14 mouse cellular contexts compared by ENCODE assay signal in the genomic region with DNA sequence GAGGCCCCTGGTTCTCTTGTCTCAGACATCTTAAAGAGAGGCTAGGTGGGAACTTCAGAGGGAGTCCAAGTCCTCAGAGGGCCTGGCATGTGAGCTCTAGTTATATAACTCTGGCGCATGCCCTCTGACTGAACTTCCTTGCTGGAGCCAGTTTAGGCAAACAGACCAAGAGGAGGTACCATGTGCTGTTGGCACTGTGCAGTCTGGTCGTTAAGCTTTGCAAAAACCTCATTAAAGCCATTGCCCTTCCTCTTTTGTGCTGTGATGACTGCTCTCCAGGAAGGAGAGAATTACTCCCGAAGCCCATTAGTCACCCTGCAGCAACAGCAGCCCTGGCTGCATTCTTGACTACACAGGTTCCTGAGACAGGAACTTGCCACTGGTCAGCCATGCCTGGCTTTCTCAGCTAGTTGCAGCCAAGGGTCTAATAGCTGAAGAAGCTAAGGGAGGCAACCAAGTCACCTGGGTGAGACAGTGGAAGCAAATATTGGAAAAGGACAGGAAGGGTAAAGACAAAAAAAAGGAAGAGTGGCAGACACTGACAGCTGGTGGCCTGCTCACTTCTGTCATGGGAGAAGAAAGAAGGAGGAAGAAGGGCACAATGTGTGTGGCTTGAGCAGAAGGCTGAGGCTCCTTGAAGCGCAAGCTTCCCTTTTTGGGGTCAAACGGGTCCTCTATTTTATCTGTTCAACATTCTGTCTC. TPM values are rescaled to one million over a fixed set of nuclear protein-coding genes. Genes with fewer than 3 reads are reported as not detected.
A peak's percentile ranks its signal among the peaks of the same experiment; 100 is the strongest.
DNase-seq lines count a peak whose midpoint lies in the region; ATAC-seq and TF ChIP-seq lines count a peak whose summit lies in the region.
"Had no signal": no experiment of that assay in that cellular context is flagged by ENCODE, and none has a peak within 500 bp of the region (broad histone marks: within the 10 kb centered on the region; RNA-seq: fewer than 3 reads in every experiment).

No protein-coding gene starts in this region.

- peaks cover 3% of the 10 kb centered on the region for H3K79me2 ChIP-seq in CH12.LX (replicated peaks; ENCODE audit: control insufficient read depth, extremely low read depth, insufficient read depth, poor library complexity, severe bottlenecking)

- no peak for TF ChIP-seq POLR2A in CH12.LX (IDR thresholded peaks at IDR 0.05; ENCODE audit: low read depth, low read length)

- TF ChIP-seq EP300 in CH12.LX (IDR thresholded peaks at IDR 0.05; ENCODE audit: low read length) = peak; percentile 19; the same call in 1 of the 2 replicates
- TF ChIP-seq EP300 in lung, postnatal 0 days (IDR thresholded peaks at IDR 0.05) = no peak

- H3K4me3 ChIP-seq in forebrain, embryonic 11.5 days (ENCODE audit: low read depth, low read length) = no peak overlapping the region
- no peak overlapping the region for H3K4me3 ChIP-seq in forebrain, embryonic 16.5 days (replicated peaks; ENCODE audit: low read length)
- no peak overlapping the region for H3K4me3 ChIP-seq in CH12.LX (replicated peaks in 1 of 3; ENCODE audit: low read depth in 2 of 3, low read length in 2 of 3, poor library complexity in 1 of 3)
- H3K4me3 ChIP-seq in kidney, embryonic 14.5 days (ENCODE audit: low read length) = no peak overlapping the region
- H3K4me3 ChIP-seq in lung, postnatal 0 days (ENCODE audit: low read depth, low read length) = no peak overlapping the region
- H3K4me3 ChIP-seq in forebrain, postnatal 0 days (ENCODE audit: low read depth, low read length) = no peak overlapping the region
- H3K4me3 ChIP-seq: erythroblast, embryonic 14.5 days; heart, embryonic 13.5 days; megakaryocyte, embryonic 14.5 days; neural tube, embryonic 13.5 days had no signal

- no peak for ATAC-seq in forebrain, embryonic 11.5 days (replicated peaks; ENCODE audit: low FRiP score)
- ATAC-seq in forebrain, embryonic 16.5 days = no peak
- no peak for ATAC-seq in kidney, embryonic 14.5 days (ENCODE audit: low FRiP score, low TSS enrichment)
- no peak for ATAC-seq in lung, postnatal 0 days
- ATAC-seq in inflammation-experienced regulatory T-cells, adult 6 months = no peak
- no peak for ATAC-seq in forebrain, postnatal 0 days

- no peak for TF ChIP-seq RAD21 in CH12.LX (IDR thresholded peaks at IDR 0.05; ENCODE audit: low read depth, low read length)

- no peak overlapping the region for H3K9ac ChIP-seq in forebrain, embryonic 11.5 days (ENCODE audit: low read length)
- no peak overlapping the region for H3K9ac ChIP-seq in forebrain, embryonic 16.5 days (replicated peaks; ENCODE audit: low read depth, low read length)
- H3K9ac ChIP-seq in CH12.LX (ENCODE audit: insufficient read depth, low read depth) = no peak overlapping the region
- no peak overlapping the region for H3K9ac ChIP-seq in kidney, embryonic 14.5 days (ENCODE audit: low read depth, low read length)
- no peak overlapping the region for H3K9ac ChIP-seq in lung, postnatal 0 days (replicated peaks; ENCODE audit: low read depth)
- H3K9ac ChIP-seq in forebrain, postnatal 0 days = no peak overlapping the region
- H3K9ac ChIP-seq: heart, embryonic 13.5 days; neural tube, embryonic 13.5 days had no signal

- H3K4me2 ChIP-seq in forebrain, embryonic 11.5 days (ENCODE audit: low read depth, low read length, severe bottlenecking) = no peak overlapping the region
- H3K4me2 ChIP-seq in forebrain, embryonic 16.5 days (ENCODE audit: low read length) = no peak overlapping the region
- H3K4me2 ChIP-seq in CH12.LX (ENCODE audit: insufficient read depth, low read depth, poor library complexity, severe bottlenecking) = no peak overlapping the region
- H3K4me2 ChIP-seq in kidney, embryonic 14.5 days (replicated peaks; ENCODE audit: low read depth, low read length) = no peak overlapping the region
- H3K4me2 ChIP-seq in lung, postnatal 0 days (replicated peaks; ENCODE audit: low read depth, low read length) = no peak overlapping the region
- H3K4me2 ChIP-seq in forebrain, postnatal 0 days (ENCODE audit: low read depth) = no peak overlapping the region
- H3K4me2 ChIP-seq: heart, embryonic 13.5 days; neural tube, embryonic 13.5 days had no signal

- no peaks in the 10 kb centered on the region for H3K36me3 ChIP-seq in forebrain, embryonic 11.5 days (ENCODE audit: control insufficient read depth, insufficient read depth, low read length)
- H3K36me3 ChIP-seq in forebrain, embryonic 16.5 days (ENCODE audit: control insufficient read depth, insufficient read depth) = no peaks in the 10 kb centered on the region
- no peaks in the 10 kb centered on the region for H3K36me3 ChIP-seq in CH12.LX (replicated peaks in 1 of 2; ENCODE audit: control insufficient read depth in 1 of 2, insufficient read depth in 1 of 2, low read length in 1 of 2)
- H3K36me3 ChIP-seq in kidney, embryonic 14.5 days (ENCODE audit: control insufficient read depth, insufficient read depth, low read length) = no peaks in the 10 kb centered on the region
- H3K36me3 ChIP-seq in lung, postnatal 0 days (ENCODE audit: insufficient read depth, low read length) = no peaks in the 10 kb centered on the region
- H3K36me3 ChIP-seq in forebrain, postnatal 0 days (ENCODE audit: insufficient read depth) = no peaks in the 10 kb centered on the region
- H3K36me3 ChIP-seq: heart, embryonic 13.5 days; neural tube, embryonic 13.5 days had no signal

- in situ Hi-C loops in CH12.LX (cut with MboI; ENCODE audit: low pct_ligation_motif_present, low pct_unique_long_range_greater_than_20kb, low sequenced_read_pairs) = no loop called here

- H3K27ac ChIP-seq in forebrain, embryonic 11.5 days (ENCODE audit: low read depth, low read length) = no peak overlapping the region
- no peak overlapping the region for H3K27ac ChIP-seq in forebrain, embryonic 16.5 days (ENCODE audit: low read length)
- H3K27ac ChIP-seq in CH12.LX (ENCODE audit: insufficient read depth, low read depth) = peak overlapping the region; percentile 54
- peak overlapping the region; percentile 1; the same call in 1 of the 2 replicates for H3K27ac ChIP-seq in kidney, embryonic 14.5 days (ENCODE audit: low read depth, low read length)
- H3K27ac ChIP-seq in lung, postnatal 0 days (ENCODE audit: low read length) = no peak overlapping the region
- H3K27ac ChIP-seq in forebrain, postnatal 0 days (ENCODE audit: low read depth, low read length) = no peak overlapping the region
- H3K27ac ChIP-seq: heart, embryonic 13.5 days; neural tube, embryonic 13.5 days had no signal

- H3K27me3 ChIP-seq in forebrain, embryonic 11.5 days (ENCODE audit: control insufficient read depth, insufficient read depth, low read length) = no peaks in the 10 kb centered on the region
- no peaks in the 10 kb centered on the region for H3K27me3 ChIP-seq in forebrain, embryonic 16.5 days (replicated peaks; ENCODE audit: control insufficient read depth, insufficient read depth, low read length)
- no peaks in the 10 kb centered on the region for H3K27me3 ChIP-seq in CH12.LX (replicated peaks)
- H3K27me3 ChIP-seq in kidney, embryonic 14.5 days (ENCODE audit: control insufficient read depth, insufficient read depth, low read length) = no peaks in the 10 kb centered on the region
- no peaks in the 10 kb centered on the region for H3K27me3 ChIP-seq in lung, postnatal 0 days (replicated peaks; ENCODE audit: insufficient read depth, low read length)
- H3K27me3 ChIP-seq in forebrain, postnatal 0 days (ENCODE audit: insufficient read depth, low read length) = no peaks in the 10 kb centered on the region
- H3K27me3 ChIP-seq: neural tube, embryonic 13.5 days had no signal

- dilution Hi-C loops in CH12.LX (cut with MboI; ENCODE audit: extremely low pct_ligation_motif_present, extremely low pct_unique_long_range_greater_than_20kb, low sequenced_read_pairs) = no loop called here

- H3K4me1 ChIP-seq in forebrain, embryonic 11.5 days (replicated peaks; ENCODE audit: control insufficient read depth, insufficient read depth, low read length) = no peaks in the 10 kb centered on the region
- peaks cover 3% of the 10 kb centered on the region; the same call in 1 of the 2 replicates for H3K4me1 ChIP-seq in forebrain, embryonic 16.5 days (replicated peaks; ENCODE audit: control insufficient read depth, insufficient read depth, low read length)
- H3K4me1 ChIP-seq in CH12.LX (ENCODE audit: control insufficient read depth in 1 of 2, insufficient read depth in 2 of 2) = peaks cover 26 to 61% of the 10 kb centered on the region in 2 experiments
- H3K4me1 ChIP-seq in kidney, embryonic 14.5 days (ENCODE audit: control insufficient read depth, insufficient read depth, low read length) = peaks cover 6% of the 10 kb centered on the region; the same call in 1 of the 2 replicates
- H3K4me1 ChIP-seq in lung, postnatal 0 days (ENCODE audit: insufficient read depth, low read depth, low read length) = no peaks in the 10 kb centered on the region
- H3K4me1 ChIP-seq in forebrain, postnatal 0 days (ENCODE audit: insufficient read depth) = no peaks in the 10 kb centered on the region
- H3K4me1 ChIP-seq: heart, embryonic 13.5 days; neural tube, embryonic 13.5 days had no signal

- WGBS in forebrain, embryonic 11.5 days = 60% methylated on average over 5 of the region's 5 CpGs
- 52% methylated on average over 5 of the region's 5 CpGs for WGBS in forebrain, embryonic 16.5 days
- 46% methylated on average over 5 of the region's 5 CpGs for WGBS in kidney, embryonic 14.5 days
- WGBS in lung, postnatal 0 days = 47% methylated on average over 5 of the region's 5 CpGs
- 52% methylated on average over 5 of the region's 5 CpGs for WGBS in forebrain, postnatal 0 days

- peak; percentile 43 for DNase-seq in forebrain, embryonic 11.5 days (ENCODE audit: low spot score)
- no peak for DNase-seq in CH12.LX (ENCODE audit: extremely low read depth)
- DNase-seq in lung, postnatal 0 days (ENCODE audit: low spot score) = peak; percentile 17
- no peak for DNase-seq in forebrain, postnatal 0 days
- DNase-seq in gastrocnemius, postnatal 10 days = no peak
- DNase-seq: cerebellum, postnatal 14 days had no signal

- H3K9me3 ChIP-seq in forebrain, embryonic 11.5 days (ENCODE audit: control insufficient read depth, low read length) = no peaks in the 10 kb centered on the region
- no peaks in the 10 kb centered on the region for H3K9me3 ChIP-seq in forebrain, embryonic 16.5 days (ENCODE audit: control insufficient read depth, low read length)
- peaks cover 3% of the 10 kb centered on the region for H3K9me3 ChIP-seq in CH12.LX (replicated peaks; ENCODE audit: low read length)
- H3K9me3 ChIP-seq in kidney, embryonic 14.5 days (ENCODE audit: control insufficient read depth, low read length) = peaks cover 3% of the 10 kb centered on the region; the same call in 1 of the 2 replicates
- no peaks in the 10 kb centered on the region for H3K9me3 ChIP-seq in lung, postnatal 0 days (ENCODE audit: low read length)
- H3K9me3 ChIP-seq in forebrain, postnatal 0 days (ENCODE audit: low read length) = no peaks in the 10 kb centered on the region
- H3K9me3 ChIP-seq: heart, embryonic 13.5 days had no signal

- TF ChIP-seq CTCF in CH12.LX (conservative IDR thresholded peaks at IDR 0.05 in 1 of 2, IDR thresholded peaks at IDR 0.05 in 1 of 2; ENCODE audit: low read depth in 2 of 2, low read length in 2 of 2) = no peak
- no peak for TF ChIP-seq CTCF in lung, postnatal 0 days (IDR thresholded peaks at IDR 0.05)
- TF ChIP-seq CTCF in forebrain, postnatal 0 days (IDR thresholded peaks at IDR 0.05; ENCODE audit: low read depth) = no peak

RNA-seq across cellular contexts. Expression of gene Blnk, which starts 4.3 kb away (rescaled TPM):
- 0.31 and 0.41 TPM in 2 replicates for polyA plus RNA-seq in forebrain, embryonic 11.5 days (2014; fragmentation: Nextera tagmentation; extraction: Ambion mirVana)
- 0.51 and 0.56 TPM in 2 replicates for polyA plus RNA-seq in forebrain, embryonic 16.5 days (2015; fragmentation: Nextera tagmentation; extraction: Ambion mirVana)
- 86.8 and 142 TPM in 2 replicates for total RNA-seq in CH12.LX (2012; rRNA removed)
- total RNA-seq in CH12.LX (2014; rRNA removed) = 101 and 108 TPM in 2 replicates
- polyA plus RNA-seq in CH12.LX (2012; ENCODE audit: insufficient read length, low read depth) = 259 and 284 TPM in 2 replicates
- polyA plus RNA-seq in kidney, embryonic 14.5 days (2014; fragmentation: Nextera tagmentation; extraction: Ambion mirVana) = 10.5 and 11.9 TPM in 2 replicates
- polyA plus RNA-seq in lung, postnatal 0 days (2015; fragmentation: Nextera tagmentation; extraction: Ambion mirVana) = 0.58 TPM in 2 replicates
- 1 to 10 TPM in 2 of 3 experiments, not detected in 1; 1.8 to 2.0 TPM for polyA plus RNA-seq in inflammation-experienced regulatory T-cells, adult 6 months (2017; shearing (Covaris generic))
- 0.08 and 1.1 TPM in 2 replicates for total RNA-seq in forebrain, postnatal 0 days (2014; rRNA removed)
- polyA plus RNA-seq in forebrain, postnatal 0 days (2015; fragmentation: Nextera tagmentation; extraction: Ambion mirVana) = 1.2 and 1.8 TPM in 2 replicates
- total RNA-seq in gastrocnemius, postnatal 10 days (2021) = 1 to 10 TPM in 1 of 2 experiments, under 1 TPM in 1; 0.31 to 1.8 TPM
- polyA plus RNA-seq: erythroblast, embryonic 14.5 days had no signal

RNA-seq across cellular contexts. Expression of gene Dntt, which starts 30.5 kb away (rescaled TPM):
- not detected in 2 replicates for polyA plus RNA-seq in forebrain, embryonic 11.5 days (2014; fragmentation: Nextera tagmentation; extraction: Ambion mirVana)
- not detected in 2 replicates for polyA plus RNA-seq in forebrain, embryonic 16.5 days (2015; fragmentation: Nextera tagmentation; extraction: Ambion mirVana)
- total RNA-seq in CH12.LX (2012; rRNA removed) (0.13 TPM in 1 of 2 replicates, not detected in the other), CH12.LX (2014; rRNA removed) (not detected in 2 replicates)
- not detected in 2 replicates for polyA plus RNA-seq in CH12.LX (2012; ENCODE audit: insufficient read length, low read depth)
- 0.16 and 0.19 TPM in 2 replicates for polyA plus RNA-seq in kidney, embryonic 14.5 days (2014; fragmentation: Nextera tagmentation; extraction: Ambion mirVana)
- polyA plus RNA-seq in lung, postnatal 0 days (2015; fragmentation: Nextera tagmentation; extraction: Ambion mirVana) = not detected in 2 replicates
- polyA plus RNA-seq in inflammation-experienced regulatory T-cells, adult 6 months (2017; shearing (Covaris generic)) = under 1 TPM in 2 of 3 experiments, not detected in 1; 0.18 to 0.42 TPM
- 0.10 and 0.23 TPM in 2 replicates for total RNA-seq in forebrain, postnatal 0 days (2014; rRNA removed)
- polyA plus RNA-seq in forebrain, postnatal 0 days (2015; fragmentation: Nextera tagmentation; extraction: Ambion mirVana) = 0.14 and 0.23 TPM in 2 replicates
- total RNA-seq in gastrocnemius, postnatal 10 days (2021) = under 1 TPM in 1 of 2 experiments, not detected in 1; 0.38 TPM
- polyA plus RNA-seq: erythroblast, embryonic 14.5 days; heart, embryonic 13.5 days; stomach, embryonic 14.5 days had no signal

Comparison
In these comparisons a context has a peak if more than half of its experiments do, and no peak if none do; other contexts are left out.
1. DNase-seq: peak in forebrain, embryonic 11.5 days (single experiment) and lung, postnatal 0 days (single experiment); none in CH12.LX (single experiment), forebrain, postnatal 0 days (single experiment) and gastrocnemius, postnatal 10 days (single experiment).
2. H3K27ac ChIP-seq: peak in CH12.LX (single experiment) and kidney, embryonic 14.5 days (single experiment); none in forebrain, embryonic 11.5 days (single experiment), forebrain, embryonic 16.5 days (single experiment), lung, postnatal 0 days (single experiment) and forebrain, postnatal 0 days (single experiment).
3. RNA of gene Blnk, which starts 4.3 kb away (polyA plus RNA-seq): 259 to 284 TPM in CH12.LX; 10.5 to 11.9 TPM in kidney, embryonic 14.5 days, 1.8 to 2.0 TPM in inflammation-experienced regulatory T-cells, adult 6 months, 1.2 to 1.8 TPM in forebrain, postnatal 0 days, 0.58 TPM in lung, postnatal 0 days, 0.51 to 0.56 TPM in forebrain, embryonic 16.5 days and 0.31 to 0.41 TPM in forebrain, embryonic 11.5 days; every median in the first group is over 10 times any median in the second.